Mouse (Mus musculus) midbrain, embryonic 15.5 days (tissue): ENCODE measurements around the gene Acss2. TPM values are rescaled to one million over a fixed set of nuclear protein-coding genes. Genes with fewer than 3 reads are reported as not detected.
"Not testable (repeated sequence)": the region's sequence is repeated elsewhere in the genome, so short reads cannot be mapped to it uniquely, and the experiment has no call there.

Source experiments
- ATAC-seq: fragments of 200-750 bp; cut with Nextera tagmentation; replicated peaks from 2 replicates; pipeline ENCODE4 v1.8.0; 2017; ENCODE audit warnings: moderate TSS enrichment
- H3K27ac ChIP-seq: fragments of 300-500 bp; sonication (generic); 2 replicates; pipeline ENCODE4 v1.5.1; 2015; ENCODE audit warnings: mild to moderate bottlenecking, inconsistent platforms
- H3K27me3 ChIP-seq: fragments of 300-500 bp; sonication (generic); replicated peaks from 2 replicates; pipeline ENCODE4 v1.6.1; 2015; ENCODE audit warnings: inconsistent platforms
- H3K36me3 ChIP-seq: fragments of 300-500 bp; sonication (generic); replicated peaks from 2 replicates; pipeline ENCODE4 v1.6.1; 2015; ENCODE audit warnings: inconsistent platforms
- H3K4me1 ChIP-seq: fragments of 300-500 bp; sonication (generic); 2 replicates; pipeline ENCODE4 v1.6.1; 2015; ENCODE audit warnings: inconsistent platforms
- H3K4me2 ChIP-seq: fragments of 300-500 bp; sonication (generic); 2 replicates; pipeline ENCODE4 v1.6.1; 2015; ENCODE audit warnings: inconsistent platforms, mild to moderate bottlenecking, moderate library complexity
- H3K4me3 ChIP-seq: fragments of 300-500 bp; sonication (generic); 2 replicates; pipeline ENCODE4 v1.5.1; 2015; ENCODE audit warnings: mild to moderate bottlenecking, inconsistent platforms
- H3K9ac ChIP-seq: fragments of 300-500 bp; sonication (generic); 2 replicates; pipeline ENCODE4 v1.6.1; 2015; ENCODE audit warnings: mild to moderate bottlenecking, inconsistent platforms
- H3K9me3 ChIP-seq: fragments of 300-500 bp; sonication (generic); 2 replicates; pipeline ENCODE4 v1.6.1; 2016; ENCODE audit warnings: inconsistent platforms
- WGBS: fragments of 180-500 bp; shearing (Covaris S2); methylation state at CpG from one replicate; pipeline ENCODE4 v1.1.7; 2015; ENCODE audit warnings: mixed read lengths; 5-methylcytosine and 5-hydroxymethylcytosine counted together
- polyA plus RNA-seq: library from polyadenylated mRNA; unstranded; fragments of >200 nt; fragmentation: Nextera tagmentation; extraction: Ambion mirVana; gene quantifications from 2 replicates; pipeline ENCODE4 v1.2.1, GENCODE M21; 2015

The Acss2 gene
- polyA plus RNA-seq, 1 experiment from 2014 or later: 28.0 TPM

DNA sequence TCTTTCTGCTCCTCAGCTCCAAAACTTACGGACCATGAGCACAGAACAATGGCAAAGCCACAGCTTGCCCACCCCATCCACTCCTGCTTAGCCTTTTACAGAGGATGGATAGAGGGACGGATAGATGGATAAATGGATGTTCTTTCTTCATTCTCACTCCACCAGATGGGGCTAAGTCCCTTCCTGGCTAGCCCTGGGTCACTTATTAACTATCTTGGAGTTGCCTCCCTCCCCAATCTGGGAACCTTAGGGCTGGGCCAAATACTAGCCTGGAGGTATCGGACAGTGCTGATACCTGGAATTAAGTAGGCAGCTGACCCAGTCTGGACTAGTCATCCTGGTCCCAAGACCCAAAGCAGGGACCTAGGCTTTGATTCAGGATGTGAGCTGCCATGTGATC, 86.0 kb downstream of the Acss2 start:
- 66% methylated on average over 3 of the region's 3 CpGs for WGBS
- H3K9ac ChIP-seq: no peak overlapping the region
- no peaks in the 10 kb centered on the region for H3K27me3 ChIP-seq
- no peaks in the 10 kb centered on the region for H3K4me1 ChIP-seq
- H3K4me2 ChIP-seq: no peak overlapping the region
- ATAC-seq: no peak
- H3K27ac ChIP-seq: no peak overlapping the region
- H3K4me3 ChIP-seq: no peak overlapping the region
- H3K9me3 ChIP-seq: no peaks in the 10 kb centered on the region
- H3K36me3 ChIP-seq: no peaks in the 10 kb centered on the region

DNA sequence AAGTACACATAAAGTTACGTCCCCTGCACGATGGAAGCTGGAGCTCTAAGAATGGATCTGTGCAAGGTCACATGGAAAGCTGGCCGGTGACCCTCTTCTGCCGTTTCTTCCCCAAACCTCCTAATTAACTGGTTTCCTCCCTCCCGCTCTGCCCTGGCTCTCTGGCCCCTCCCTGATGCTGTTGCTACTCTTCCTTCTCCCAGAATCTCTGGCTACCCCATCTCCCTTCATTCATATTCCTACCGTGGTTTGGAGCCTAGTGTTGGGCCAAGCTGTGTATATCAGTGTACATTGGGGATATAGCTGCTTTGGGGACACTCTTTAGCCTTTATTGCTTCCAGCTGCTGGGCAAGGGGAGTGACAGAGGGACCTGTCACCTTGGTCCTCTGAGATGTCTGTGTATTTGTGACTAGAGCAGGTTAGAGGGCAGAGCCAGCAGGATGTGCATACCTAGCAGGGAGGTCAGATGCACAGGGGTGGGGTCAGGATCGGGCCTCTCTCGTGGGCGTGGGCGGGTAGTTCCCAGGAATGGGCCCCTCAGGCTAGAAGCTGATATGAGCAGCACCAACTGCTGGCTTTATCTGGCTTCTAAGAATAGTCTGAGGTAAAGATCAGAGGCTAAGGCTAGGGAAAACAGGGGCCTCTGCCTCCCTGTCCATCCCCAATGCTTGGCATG, 87.0 kb downstream of the Acss2 start:
- no peak overlapping the region for H3K27ac ChIP-seq
- ATAC-seq: no peak
- WGBS: 66% methylated on average over 10 of the region's 10 CpGs
- no peaks in the 10 kb centered on the region for H3K9me3 ChIP-seq
- H3K36me3 ChIP-seq: no peaks in the 10 kb centered on the region
- H3K4me1 ChIP-seq: no peaks in the 10 kb centered on the region
- H3K4me3 ChIP-seq: no peak overlapping the region
- H3K4me2 ChIP-seq: no peak overlapping the region
- no peak overlapping the region for H3K9ac ChIP-seq
- no peaks in the 10 kb centered on the region for H3K27me3 ChIP-seq

DNA sequence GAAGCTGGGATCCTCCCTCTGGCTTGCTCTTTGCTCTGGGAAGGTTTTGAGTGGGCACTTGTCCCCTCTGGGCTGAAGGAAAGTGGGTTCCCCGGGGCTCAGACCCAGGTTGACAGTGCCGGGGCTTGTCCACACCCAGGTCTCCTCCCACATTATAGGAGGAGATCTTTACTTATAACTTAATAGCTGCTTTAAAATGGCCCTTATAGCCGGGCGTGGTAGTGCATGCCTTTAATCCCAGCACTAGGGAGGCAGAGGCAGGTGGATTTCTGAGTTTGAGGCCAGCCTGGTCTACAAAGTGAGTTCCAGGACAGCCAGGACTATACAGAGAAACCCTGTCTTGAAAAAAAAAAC, 87.5 kb downstream of the Acss2 start:
- H3K36me3 ChIP-seq, H3K4me3 ChIP-seq, H3K27me3 ChIP-seq, H3K4me1 ChIP-seq, H3K9me3 ChIP-seq, H3K9ac ChIP-seq, H3K4me2 ChIP-seq, H3K27ac ChIP-seq, ATAC-seq: not testable (repeated sequence)
- 82% methylated on average over 4 of the region's 4 CpGs for WGBS

DNA sequence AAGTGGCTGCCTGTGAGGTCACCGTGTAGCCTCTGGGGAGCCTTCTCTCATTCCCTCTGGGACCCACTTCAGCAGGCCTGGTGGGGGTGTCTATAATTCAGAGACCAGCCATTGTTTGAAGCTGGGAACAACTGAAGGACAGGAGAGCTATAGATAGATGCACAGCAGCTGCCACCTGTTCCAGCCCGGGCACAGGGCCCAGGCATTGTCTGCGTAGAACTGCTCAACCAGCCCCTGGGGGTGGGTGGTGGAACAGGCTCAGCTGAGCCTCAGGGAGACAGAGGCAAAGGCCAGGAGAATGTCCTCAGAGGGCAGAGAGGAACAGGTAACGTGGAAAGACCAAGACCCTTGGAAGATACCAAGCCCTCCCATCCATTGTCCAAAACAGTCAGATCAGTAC, 88.6 kb downstream of the Acss2 start:
- Histone ChIP-seq H3K4me2 (no peak overlapping the region), H3K4me1 (no peaks in the 10 kb centered on the region), H3K4me3 (no peak overlapping the region), H3K36me3 (no peaks in the 10 kb centered on the region), H3K9me3 (no peaks in the 10 kb centered on the region), H3K27me3 (no peaks in the 10 kb centered on the region), H3K27ac (no peak overlapping the region), H3K9ac (no peak overlapping the region)
- ATAC-seq: no peak
- WGBS: 76% methylated on average over 4 of the region's 4 CpGs

DNA sequence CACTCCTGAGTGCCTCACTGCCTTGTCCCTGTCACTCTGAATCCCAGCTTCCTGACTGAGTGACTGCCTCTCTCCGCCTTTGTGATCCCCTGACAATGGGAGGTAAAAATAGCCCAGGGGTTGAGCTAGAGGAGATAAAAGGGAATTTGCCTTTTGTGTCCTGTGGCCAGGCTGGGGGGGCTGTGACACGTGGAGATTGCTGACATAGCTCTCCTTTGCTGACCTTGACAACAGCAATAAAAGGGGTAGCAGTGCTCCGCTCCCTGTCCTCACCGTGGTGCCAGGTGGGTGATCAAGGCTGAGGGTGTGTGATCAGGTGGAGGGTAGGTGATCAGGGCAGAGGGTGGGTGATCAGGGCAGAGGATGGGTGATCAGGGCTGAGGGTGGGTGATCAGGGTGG, 93.2 kb downstream of the Acss2 start, which contains the start of gene Myh7b:
Myh7b (plus strand) TSS at position 235 of the 400 bp plus-strand sequence.
- Histone ChIP-seq H3K4me2 (no peak within 1 kb of the TSS), H3K9me3 (no peaks in the 10 kb centered on the region), H3K36me3 (no peaks in the 10 kb centered on the region), H3K27me3 (0 out of 2 replicates have a peak, but pooled peaks cover 6% of the 10 kb centered on the region), H3K9ac (no peak within 1 kb of the TSS), H3K27ac (no peak within 1 kb of the TSS), H3K4me1 (peaks cover 4% of the 10 kb centered on the region; the same call in 1 of the 2 replicates), H3K4me3 (no peak within 1 kb of the TSS)
- WGBS: 36% methylated on average over 4 of the region's 4 CpGs
- ATAC-seq: no peak

DNA sequence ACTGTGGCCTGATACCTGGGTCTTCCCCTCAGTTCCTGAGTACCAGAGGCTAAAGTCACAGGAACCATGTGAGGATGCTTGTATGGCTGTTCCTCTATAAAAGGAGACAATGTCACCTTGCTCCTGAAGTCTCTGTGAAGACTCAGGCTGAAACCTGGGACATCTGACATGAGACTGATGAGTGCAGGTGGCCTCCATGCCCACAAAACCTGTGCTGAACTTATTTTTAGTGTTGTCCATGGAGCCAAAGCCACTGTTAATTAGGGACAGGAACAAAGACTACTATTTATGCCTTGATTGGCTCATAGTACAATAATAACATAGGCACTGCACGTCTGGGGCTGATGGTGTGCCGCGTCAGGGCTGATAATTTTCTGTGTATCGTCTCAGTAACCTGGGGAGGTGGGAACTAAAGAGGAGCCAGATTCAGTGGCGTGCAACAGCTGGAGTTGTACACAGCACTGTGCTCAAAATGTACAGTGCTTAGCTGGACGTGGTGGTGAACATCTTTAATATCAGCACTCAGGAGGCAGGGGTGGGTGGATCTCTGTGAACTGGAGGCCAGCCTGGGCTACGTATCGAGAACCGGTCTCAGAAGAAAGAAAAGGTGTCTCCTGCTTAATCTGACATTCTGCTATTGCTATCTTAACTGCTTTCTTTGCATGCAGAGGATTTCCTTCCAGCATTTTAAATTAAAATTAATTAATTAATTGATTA, 94.2 kb downstream of the Acss2 start:
- Histone ChIP-seq H3K27ac (no peak overlapping the region), H3K27me3 (0 out of 2 replicates have a peak, but pooled peaks cover 6% of the 10 kb centered on the region), H3K4me2 (no peak overlapping the region), H3K4me3 (no peak overlapping the region), H3K36me3 (no peaks in the 10 kb centered on the region), H3K4me1 (peaks cover 4% of the 10 kb centered on the region; the same call in 1 of the 2 replicates), H3K9ac (no peak overlapping the region), H3K9me3 (no peaks in the 10 kb centered on the region)
- ATAC-seq: no peak
- 89% methylated on average over 9 of the region's 9 CpGs for WGBS

DNA sequence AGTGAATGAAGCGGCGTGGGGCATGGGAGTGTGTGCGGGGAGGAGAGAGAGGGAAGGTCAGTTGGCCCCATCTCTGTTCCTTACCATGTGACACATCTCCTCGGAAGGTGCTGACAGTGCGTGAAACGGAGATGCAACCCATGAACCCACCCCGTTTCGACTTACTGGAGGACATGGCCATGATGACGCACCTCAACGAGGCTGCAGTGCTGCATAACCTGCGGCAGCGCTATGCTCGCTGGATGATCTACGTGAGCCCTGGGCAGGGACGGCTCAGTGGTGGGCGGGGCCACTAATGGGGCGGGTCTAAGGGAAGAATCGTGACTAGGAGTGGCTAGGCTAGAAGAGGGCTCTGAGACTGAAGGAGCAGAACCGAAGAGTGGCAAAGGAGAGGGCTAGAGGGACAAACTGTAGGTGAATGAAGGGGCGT, 95.6 kb downstream of the Acss2 start:
- no peaks in the 10 kb centered on the region for H3K36me3 ChIP-seq
- peak overlapping the region; percentile 42 for H3K4me2 ChIP-seq
- H3K4me3 ChIP-seq: peak overlapping the region; percentile 23
- peaks cover 4% of the 10 kb centered on the region; the same call in 1 of the 2 replicates for H3K4me1 ChIP-seq
- no peak overlapping the region for H3K27ac ChIP-seq
- no peak overlapping the region for H3K9ac ChIP-seq
- whole genome bisulfite sequencing: 5% methylated on average over 20 of the region's 20 CpGs
- peak; percentile 60; the same call in 1 of the 2 replicates for ATAC-seq
- 0 out of 2 replicates have a peak, but pooled peaks cover 6% of the 10 kb centered on the region for H3K27me3 ChIP-seq
- H3K9me3 ChIP-seq: no peaks in the 10 kb centered on the region

DNA sequence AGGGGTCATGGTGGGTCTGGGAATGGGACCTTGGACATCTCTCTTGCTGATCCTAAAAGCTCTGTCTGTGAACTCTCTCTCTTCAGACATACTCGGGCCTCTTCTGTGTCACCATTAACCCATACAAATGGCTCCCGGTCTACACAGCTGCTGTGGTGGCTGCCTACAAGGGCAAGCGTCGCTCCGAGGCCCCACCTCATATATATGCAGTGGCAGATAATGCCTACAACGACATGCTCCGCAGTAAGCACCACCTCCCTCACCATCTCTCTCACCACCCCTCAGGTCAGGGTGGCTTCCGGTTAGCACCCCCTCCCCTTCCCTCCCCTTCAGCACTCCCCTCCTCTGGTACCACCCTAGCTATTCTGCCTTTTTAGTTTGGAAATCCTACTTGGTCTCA, 96.2 kb downstream of the Acss2 start:
- H3K9me3 ChIP-seq: no peaks in the 10 kb centered on the region
- H3K4me3 ChIP-seq: no peak overlapping the region
- 0 out of 2 replicates have a peak, but pooled peaks cover 6% of the 10 kb centered on the region for H3K27me3 ChIP-seq
- no peaks in the 10 kb centered on the region for H3K36me3 ChIP-seq
- H3K4me2 ChIP-seq: peak overlapping the region; percentile 42
- peaks cover 4% of the 10 kb centered on the region; the same call in 1 of the 2 replicates for H3K4me1 ChIP-seq
- no peak for ATAC-seq
- H3K9ac ChIP-seq: no peak overlapping the region
- no peak overlapping the region for H3K27ac ChIP-seq
- 72% methylated on average over 8 of the region's 8 CpGs for WGBS

DNA sequence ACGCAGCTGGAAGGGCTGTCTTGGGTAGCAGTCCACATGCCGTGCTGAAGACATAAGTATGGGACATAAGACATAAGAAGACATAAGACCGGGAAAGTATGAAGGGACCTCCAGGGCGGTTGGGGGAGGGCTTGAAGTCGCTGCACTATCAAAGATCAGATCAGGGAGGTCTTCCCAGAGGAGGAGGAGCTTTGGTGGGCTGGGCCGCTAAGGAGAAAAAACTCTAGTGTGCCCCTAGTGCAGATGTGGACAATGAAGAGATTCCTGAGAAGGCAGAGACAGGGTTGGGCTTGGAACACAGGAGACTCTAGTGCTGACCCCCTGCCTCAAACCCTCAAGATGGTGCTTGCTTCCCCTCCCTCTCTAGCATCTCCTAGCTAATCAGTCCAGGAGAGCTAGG, 99.2 kb downstream of the Acss2 start:
- Histone ChIP-seq H3K36me3 (no peaks in the 10 kb centered on the region), H3K4me2 (no peak overlapping the region), H3K27ac (no peak overlapping the region), H3K9me3 (no peaks in the 10 kb centered on the region), H3K27me3 (0 out of 2 replicates have a peak, but pooled peaks cover 6% of the 10 kb centered on the region), H3K4me1 (peaks cover 4% of the 10 kb centered on the region; the same call in 1 of the 2 replicates), H3K9ac (no peak overlapping the region), H3K4me3 (no peak overlapping the region)
- no peak for ATAC-seq
- 55% methylated on average over 6 of the region's 6 CpGs for WGBS

DNA sequence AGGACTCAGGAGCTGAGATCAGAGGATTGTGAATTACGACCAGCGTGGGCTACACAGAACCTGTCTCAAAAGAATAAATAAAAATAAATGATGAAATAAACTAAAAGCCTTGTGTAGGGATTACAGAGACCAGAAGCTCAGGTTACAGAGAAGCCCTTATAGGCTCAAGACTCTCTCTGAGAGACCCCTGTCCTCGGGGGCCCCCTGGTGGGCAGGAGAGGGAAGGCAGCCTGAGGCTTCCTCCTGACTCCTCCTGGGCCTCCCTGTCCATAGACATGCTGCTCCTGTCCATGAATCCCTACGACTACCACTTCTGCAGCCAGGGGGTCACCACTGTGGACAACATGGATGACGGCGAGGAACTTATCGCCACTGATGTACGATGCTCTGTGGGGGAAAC, 102.1 kb downstream of the Acss2 start:
- 0 out of 2 replicates have a peak, but pooled peaks have one; percentile 65 for ATAC-seq
- Histone ChIP-seq H3K27ac (no peak overlapping the region), H3K4me3 (no peak overlapping the region), H3K27me3 (no peaks in the 10 kb centered on the region), H3K9ac (no peak overlapping the region), H3K36me3 (no peaks in the 10 kb centered on the region), H3K9me3 (no peaks in the 10 kb centered on the region), H3K4me1 (no peaks in the 10 kb centered on the region), H3K4me2 (no peak overlapping the region)
- WGBS: 24% methylated on average over 8 of the region's 8 CpGs

DNA sequence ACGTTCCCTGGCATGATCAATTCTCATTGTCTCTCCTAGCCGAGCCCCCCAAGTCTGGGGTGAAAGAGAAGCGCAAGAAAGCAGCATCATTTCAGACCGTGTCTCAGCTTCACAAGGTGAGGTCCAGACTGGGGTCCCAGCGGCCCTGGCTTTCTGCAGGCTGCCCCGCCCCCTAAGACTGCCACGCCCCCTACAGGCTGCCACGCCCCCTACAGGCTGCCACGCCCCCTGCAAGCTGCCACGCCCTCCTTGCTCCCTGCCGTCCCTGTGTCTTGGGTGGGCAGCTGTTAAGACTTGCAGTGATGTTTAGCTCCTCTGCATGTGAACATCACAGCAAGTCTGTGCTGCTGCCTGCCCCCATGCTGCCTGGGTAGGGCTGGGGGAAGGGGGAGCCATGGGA, 104.9 kb downstream of the Acss2 start:
- Histone ChIP-seq H3K27me3 (peaks cover 4% of the 10 kb centered on the region; the same call in 1 of the 2 replicates), H3K4me2 (no peak overlapping the region), H3K9me3 (no peaks in the 10 kb centered on the region), H3K27ac (no peak overlapping the region), H3K36me3 (no peaks in the 10 kb centered on the region), H3K4me1 (no peaks in the 10 kb centered on the region), H3K9ac (no peak overlapping the region), H3K4me3 (no peak overlapping the region)
- no peak for ATAC-seq
- 28% methylated on average over 11 of the region's 11 CpGs for WGBS

DNA sequence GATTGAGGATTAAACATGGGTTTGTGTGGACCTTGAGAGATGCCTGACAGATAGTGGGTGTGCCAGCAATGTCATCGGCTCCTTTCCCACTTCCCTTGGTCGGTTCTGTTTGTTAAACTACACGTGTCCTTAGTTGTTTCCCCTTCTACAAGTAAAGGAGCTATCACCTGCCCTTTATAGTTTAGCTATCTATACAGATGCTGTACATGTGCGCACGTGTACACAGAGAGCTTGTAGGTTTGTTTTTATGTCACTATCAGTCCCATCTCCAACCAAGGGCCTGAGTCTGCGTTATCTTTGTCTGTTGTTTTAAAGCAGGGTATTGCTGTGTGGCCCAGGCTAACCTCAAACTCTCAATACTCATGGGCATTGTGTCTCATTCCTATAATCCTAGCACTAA, 106.2 kb downstream of the Acss2 start:
- Histone ChIP-seq H3K27ac (no peak overlapping the region), H3K4me3 (no peak overlapping the region), H3K4me1 (peaks cover 4% of the 10 kb centered on the region), H3K9me3 (no peaks in the 10 kb centered on the region), H3K27me3 (peaks cover 18% of the 10 kb centered on the region), H3K36me3 (no peaks in the 10 kb centered on the region), H3K4me2 (no peak overlapping the region), H3K9ac (no peak overlapping the region)
- 88% methylated on average over 6 of the region's 6 CpGs for WGBS
- no peak for ATAC-seq
